Mouse (Mus musculus): Measurements from ENCODE around the gene Capn5. TPM values are rescaled to one million over a fixed set of nuclear protein-coding genes. Genes with fewer than 3 reads are reported as not detected.

Capn5 gene
- 0.67 TPM for polyA plus RNA-seq (2014; fragmentation: Illumina TruSeq; extraction: RNeasy Lipid Tissue Mini Kit (QIAGEN cat#74804); ENCODE audit: low replicate concordance)

GRCm38 (mm10) chr7:98177929-98178559 lies at the start of gene Capn5:
Gene Capn5, minus strand, starts transcription at chr7:98178274.

GRCm38 (mm10) chr7:98199381-98199780 lies 21.3 kb upstream of the Capn5 start, which contains the start of gene B3gnt6:
Gene B3gnt6, minus strand, starts transcription at chr7:98199481.

GRCm38 (mm10) chr7:98145402-98145801 lies 32.7 kb downstream of the Capn5 start, which contains the start of gene Omp:
Gene Omp, minus strand, starts transcription at chr7:98145502.

GRCm38 (mm10) chr7:98119179-98119960 lies 58.7 kb downstream of the Capn5 start, which contains the start of gene Myo7a:
Gene Myo7a, minus strand, starts transcription at chr7:98119524.

Other genes starting within 250 kb of the Capn5 start
- gene Myo7a, start 58.8 kb downstream of the Capn5 start, polyA plus RNA-seq (2014; fragmentation: Illumina TruSeq; extraction: RNeasy Lipid Tissue Mini Kit (QIAGEN cat#74804); ENCODE audit: low replicate concordance): 5.9 TPM
- not detected for gene Omp, start 32.8 kb downstream of the Capn5 start, polyA plus RNA-seq (2014; fragmentation: Illumina TruSeq; extraction: RNeasy Lipid Tissue Mini Kit (QIAGEN cat#74804); ENCODE audit: low replicate concordance)
- 0.97 TPM for gene B3gnt6, start 21.2 kb upstream of the Capn5 start, polyA plus RNA-seq (2014; fragmentation: Illumina TruSeq; extraction: RNeasy Lipid Tissue Mini Kit (QIAGEN cat#74804); ENCODE audit: low replicate concordance)
- gene Acer3, start 142.9 kb upstream of the Capn5 start, polyA plus RNA-seq (2014; fragmentation: Illumina TruSeq; extraction: RNeasy Lipid Tissue Mini Kit (QIAGEN cat#74804); ENCODE audit: low replicate concordance): 41.6 TPM
- 5.0 TPM for gene Tsku, start 183.1 kb upstream of the Capn5 start, polyA plus RNA-seq (2014; fragmentation: Illumina TruSeq; extraction: RNeasy Lipid Tissue Mini Kit (QIAGEN cat#74804); ENCODE audit: low replicate concordance)